Mouse (Mus musculus): Measurements from ENCODE around the gene Igf2r.

DNA sequence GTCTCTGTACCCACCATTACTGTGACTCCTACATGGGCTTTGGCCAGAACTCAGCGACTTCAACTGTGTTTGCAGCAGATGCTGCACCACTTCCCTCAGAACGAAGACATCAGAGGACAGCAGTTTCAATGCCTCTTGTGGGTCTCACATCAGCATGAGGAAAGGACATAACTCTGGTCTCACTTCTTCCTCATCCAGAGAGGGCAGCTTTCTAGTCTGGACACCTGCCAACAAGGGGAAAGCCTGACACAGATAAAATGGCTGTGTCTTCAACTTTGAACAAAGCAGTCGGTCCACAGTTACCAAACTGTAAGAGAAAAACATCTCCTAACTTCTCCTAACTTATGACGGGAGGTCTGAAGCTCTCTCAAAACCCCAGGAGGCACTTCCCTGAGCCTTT lies 128.4 kb downstream of the Igf2r start:
- TF ChIP-seq CTCF (conservative IDR thresholded peaks at IDR 0.05; ENCODE audit: low read length) (no peak), POU5F1 (IDR thresholded peaks at IDR 0.05; ENCODE audit: borderline replicate concordance, low read length) (no peak)
